18 mouse cellular contexts compared by ENCODE assay signal in the genomic region with DNA sequence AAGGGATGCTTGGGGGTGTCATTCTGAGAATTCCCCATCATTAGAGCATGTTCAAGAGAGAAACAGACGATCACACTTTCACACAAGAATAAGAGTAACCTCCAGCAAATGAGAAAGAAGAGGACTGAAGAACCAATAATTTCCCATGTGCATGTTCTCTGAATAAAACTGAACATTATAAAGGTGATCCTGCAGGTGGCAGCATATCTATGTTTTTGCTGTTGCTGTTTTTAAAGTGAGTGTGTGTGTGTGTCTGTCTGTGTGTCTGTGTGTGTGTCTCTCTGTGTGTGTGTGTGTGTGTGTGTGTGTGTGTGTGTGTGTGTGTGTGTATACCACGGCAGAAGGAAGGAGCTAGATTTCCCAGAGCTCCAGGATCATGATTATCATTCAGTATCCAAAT. TPM values are rescaled to one million over a fixed set of nuclear protein-coding genes. Genes with fewer than 3 reads are reported as not detected.
DNase-seq lines count a peak whose midpoint lies in the region; ATAC-seq and TF ChIP-seq lines count a peak whose summit lies in the region.
"Had no signal": no experiment of that assay in that cellular context is flagged by ENCODE, and none has a peak within 500 bp of the region (broad histone marks: within the 10 kb centered on the region; RNA-seq: fewer than 3 reads in every experiment).

No protein-coding gene starts in this region.

- H3K4me1 ChIP-seq in forebrain, postnatal 0 days (ENCODE audit: insufficient read depth) = no peaks in the 10 kb centered on the region
- no peaks in the 10 kb centered on the region for H3K4me1 ChIP-seq in forebrain, embryonic 10.5 days
- H3K4me1 ChIP-seq: embryonic facial prominence, embryonic 15.5 days; limb, embryonic 10.5 days had no signal

- H3K27ac ChIP-seq in forebrain, postnatal 0 days (ENCODE audit: low read depth, low read length) = no peak overlapping the region
- H3K27ac ChIP-seq in forebrain, embryonic 10.5 days = no peak overlapping the region
- no peak overlapping the region for H3K27ac ChIP-seq in layer of hippocampus, adult 2 months
- H3K27ac ChIP-seq: embryonic facial prominence, embryonic 15.5 days; limb, embryonic 10.5 days had no signal

- H3K36me3 ChIP-seq in forebrain, postnatal 0 days (ENCODE audit: insufficient read depth) = no peaks in the 10 kb centered on the region
- H3K36me3 ChIP-seq in forebrain, embryonic 10.5 days (replicated peaks) = peaks cover 5% of the 10 kb centered on the region
- H3K36me3 ChIP-seq: embryonic facial prominence, embryonic 15.5 days had no signal

- peak; percentile 54 for TF ChIP-seq CTCF in forebrain, postnatal 0 days (IDR thresholded peaks at IDR 0.05; ENCODE audit: low read depth)
- TF ChIP-seq CTCF in layer of hippocampus, adult 2 months (conservative IDR thresholded peaks at IDR 0.05) = peak; percentile 47

- ATAC-seq in forebrain, postnatal 0 days = no peak
- ATAC-seq: forebrain, embryonic 14.5 days; inflammation-experienced regulatory T-cells, adult 6 months had no signal

- H3K9me3 ChIP-seq in forebrain, postnatal 0 days (ENCODE audit: low read length) = no peaks in the 10 kb centered on the region
- no peaks in the 10 kb centered on the region for H3K9me3 ChIP-seq in forebrain, embryonic 10.5 days
- H3K9me3 ChIP-seq: embryonic facial prominence, embryonic 15.5 days; limb, embryonic 10.5 days had no signal

- no peak overlapping the region for H3K4me2 ChIP-seq in forebrain, postnatal 0 days (ENCODE audit: low read depth)
- H3K4me2 ChIP-seq: embryonic facial prominence, embryonic 15.5 days had no signal

- no peaks in the 10 kb centered on the region for H3K27me3 ChIP-seq in forebrain, postnatal 0 days (ENCODE audit: insufficient read depth, low read length)
- H3K27me3 ChIP-seq in forebrain, embryonic 10.5 days (ENCODE audit: poor library complexity, severe bottlenecking) = peaks cover 20% of the 10 kb centered on the region
- H3K27me3 ChIP-seq: embryonic facial prominence, embryonic 15.5 days had no signal

- H3K4me3 ChIP-seq in forebrain, postnatal 0 days (ENCODE audit: low read depth, low read length) = no peak overlapping the region
- H3K4me3 ChIP-seq in forebrain, embryonic 10.5 days = no peak overlapping the region
- H3K4me3 ChIP-seq in layer of hippocampus, adult 2 months = no peak overlapping the region
- H3K4me3 ChIP-seq: embryonic facial prominence, embryonic 15.5 days; limb, embryonic 10.5 days had no signal

- H3K9ac ChIP-seq in forebrain, postnatal 0 days = no peak overlapping the region
- H3K9ac ChIP-seq: embryonic facial prominence, embryonic 15.5 days had no signal

- DNase-seq in forebrain, postnatal 0 days = no peak
- no peak for DNase-seq in forebrain, embryonic 10.5 days (ENCODE audit: extremely low spot score, low spot score)
- no peak for DNase-seq in layer of hippocampus, adult 2 months (ENCODE audit: low spot score in 2 of 2)
- DNase-seq in layer of hippocampus, adult 11-12 months (ENCODE audit: low spot score) = no peak
- peak; percentile 12 for DNase-seq in thymus, postnatal 4 days
- DNase-seq in thymus, adult 18-20 months = no peak
- no peak for DNase-seq in right cerebral cortex, postnatal 25 days
- no peak for DNase-seq in adrenal gland, postnatal 25 days
- DNase-seq: adrenal gland, adult 2 months; gastrocnemius, postnatal 14 days; lung, adult 2 months had no signal

- WGBS in forebrain, postnatal 0 days = 63% methylated on average over 2 of the region's 2 CpGs
- 94% methylated on average over 1 of the region's 2 CpGs for WGBS in forebrain, embryonic 10.5 days

RNA-seq across cellular contexts. Expression of gene Kcne1l, which starts 19.7 kb away (rescaled TPM):
- total RNA-seq in forebrain, postnatal 0 days (2014; rRNA removed) = 29.9 and 46.9 TPM in 2 replicates
- 37.1 and 38.2 TPM in 2 replicates for polyA plus RNA-seq in forebrain, postnatal 0 days (2015; fragmentation: Nextera tagmentation; extraction: Ambion mirVana)
- polyA plus RNA-seq in forebrain, embryonic 10.5 days (2016; fragmentation: Nextera tagmentation; extraction: Ambion mirVana) = 10.0 and 10.3 TPM in 2 replicates
- 1 to 10 TPM; 3.4 to 3.9 TPM for total RNA-seq in layer of hippocampus, adult 2 months (2021)
- total RNA-seq in adrenal gland, postnatal 25 days (2021) = 0.21 TPM in 1 of 2 replicates, not detected in the other
- total RNA-seq: adrenal gland, adult 2 months; megakaryocyte-erythroid progenitor cell, adult 5-6 weeks had no signal
- polyA plus RNA-seq: C2C12; inflammation-experienced regulatory T-cells, adult 6 months; small intestine, adult 2 months had no signal
